Mouse (Mus musculus): ENCODE measurements around the gene Gpd1. TPM values are rescaled to one million over a fixed set of nuclear protein-coding genes. Genes with fewer than 3 reads are reported as not detected.
"Not testable (repeated sequence)": the region's sequence is repeated elsewhere in the genome, so short reads cannot be mapped to it uniquely, and the experiment has no call there.

The Gpd1 gene
- total and polyA plus RNA-seq, 2 experiments from 2014 or later, result 3.9 to 6.0 TPM

- Histone ChIP-seq H3K4me1 (ENCODE audit: insufficient read depth) (no peaks in the 10 kb centered on the region), H3K9me3 (ENCODE audit: low read length) (no peaks in the 10 kb centered on the region), H3K36me3 (ENCODE audit: insufficient read depth) (peaks cover 21% of the 10 kb centered on the region), H3K9ac (no peak overlapping the region), H3K27ac (ENCODE audit: low read depth, low read length) (no peak overlapping the region), H3K4me2 (ENCODE audit: low read depth) (no peak overlapping the region), H3K4me3 (ENCODE audit: low read depth, low read length) (no peak overlapping the region), H3K27me3 (ENCODE audit: insufficient read depth, low read length) (no peaks in the 10 kb centered on the region)
- ATAC-seq, result peak; percentile 73
- WGBS, result 8% methylated on average over 4 of the region's 4 CpGs
- TF ChIP-seq CTCF (IDR thresholded peaks at IDR 0.05; ENCODE audit: low read depth), result peak; percentile 95
- peak; percentile 74 for DNase-seq
Observed at GRCm38 (mm10) chr15:99688712-99689111, 28.6 kb upstream of the Gpd1 start.

GRCm38 (mm10) chr15:99690924-99691323 is 26.4 kb upstream of the Gpd1 start:
- DNase-seq, result no peak
- Histone ChIP-seq H3K27me3 (ENCODE audit: insufficient read depth, low read length) (no peaks in the 10 kb centered on the region), H3K4me3 (ENCODE audit: low read depth, low read length) (no peak overlapping the region), H3K4me1 (ENCODE audit: insufficient read depth) (no peaks in the 10 kb centered on the region), H3K36me3 (ENCODE audit: insufficient read depth) (peaks cover 12% of the 10 kb centered on the region), H3K27ac (ENCODE audit: low read depth, low read length) (no peak overlapping the region), H3K4me2 (ENCODE audit: low read depth) (no peak overlapping the region), H3K9ac (no peak overlapping the region), H3K9me3 (ENCODE audit: low read length) (no peaks in the 10 kb centered on the region)
- WGBS, result 25% methylated on average over 4 of the region's 4 CpGs
- TF ChIP-seq CTCF (IDR thresholded peaks at IDR 0.05; ENCODE audit: low read depth), result no peak
- no peak for ATAC-seq

GRCm38 (mm10) chr15:99691976-99692375 is 25.3 kb upstream of the Gpd1 start:
- no peak for DNase-seq
- Histone ChIP-seq H3K9ac (no peak overlapping the region), H3K9me3 (ENCODE audit: low read length) (no peaks in the 10 kb centered on the region), H3K27ac (ENCODE audit: low read depth, low read length) (no peak overlapping the region), H3K4me1 (ENCODE audit: insufficient read depth) (no peaks in the 10 kb centered on the region), H3K36me3 (ENCODE audit: insufficient read depth) (peaks cover 22% of the 10 kb centered on the region), H3K4me3 (ENCODE audit: low read depth, low read length) (no peak overlapping the region), H3K27me3 (ENCODE audit: insufficient read depth, low read length) (no peaks in the 10 kb centered on the region), H3K4me2 (ENCODE audit: low read depth) (no peak overlapping the region)
- TF ChIP-seq CTCF (IDR thresholded peaks at IDR 0.05; ENCODE audit: low read depth), result no peak
- 57% methylated on average over 9 of the region's 9 CpGs for WGBS
- peak; percentile 45; the same call in 1 of the 2 replicates for ATAC-seq

GRCm38 (mm10) chr15:99697309-99697708 is 20.0 kb upstream of the Gpd1 start:
- 41% methylated on average over 2 of the region's 2 CpGs for WGBS
- no peaks in the 10 kb centered on the region for H3K4me1 ChIP-seq (ENCODE audit: insufficient read depth)
- H3K27ac ChIP-seq (ENCODE audit: low read depth, low read length), result no peak overlapping the region
- no peaks in the 10 kb centered on the region for H3K27me3 ChIP-seq (ENCODE audit: insufficient read depth, low read length)
- H3K36me3 ChIP-seq (ENCODE audit: insufficient read depth), result peaks cover 41% of the 10 kb centered on the region
- no peak overlapping the region for H3K4me3 ChIP-seq (ENCODE audit: low read depth, low read length)
- DNase-seq (no peak), ATAC-seq (no peak)
- no peaks in the 10 kb centered on the region for H3K9me3 ChIP-seq (ENCODE audit: low read length)
- H3K4me2 ChIP-seq (ENCODE audit: low read depth), result no peak overlapping the region
- no peak overlapping the region for H3K9ac ChIP-seq
- no peak for TF ChIP-seq CTCF (IDR thresholded peaks at IDR 0.05; ENCODE audit: low read depth)

- H3K4me2 ChIP-seq (ENCODE audit: low read depth), result no peak overlapping the region
- no peaks in the 10 kb centered on the region for H3K27me3 ChIP-seq (ENCODE audit: insufficient read depth, low read length)
- H3K27ac ChIP-seq (ENCODE audit: low read depth, low read length), result no peak overlapping the region
- H3K9ac ChIP-seq, result no peak overlapping the region
- H3K4me1 ChIP-seq (ENCODE audit: insufficient read depth), result 0 out of 2 replicates have a peak, but pooled peaks cover 8% of the 10 kb centered on the region
- peaks cover 43% of the 10 kb centered on the region for H3K36me3 ChIP-seq (ENCODE audit: insufficient read depth)
- 40% methylated on average over 20 of the region's 20 CpGs for WGBS
- DNase-seq (no peak), ATAC-seq (no peak)
- no peak for TF ChIP-seq CTCF (IDR thresholded peaks at IDR 0.05; ENCODE audit: low read depth)
- H3K9me3 ChIP-seq (ENCODE audit: low read length), result no peaks in the 10 kb centered on the region
- H3K4me3 ChIP-seq (ENCODE audit: low read depth, low read length), result no peak overlapping the region
Observed at GRCm38 (mm10) chr15:99698533-99699085, 18.7 kb upstream of the Gpd1 start.

- H3K27me3 ChIP-seq (ENCODE audit: insufficient read depth, low read length), result no peaks in the 10 kb centered on the region
- ATAC-seq, result no peak
- 87% methylated on average over 10 of the region's 10 CpGs for WGBS
Observed at GRCm38 (mm10) chr15:99699715-99700114, 17.6 kb upstream of the Gpd1 start.

GRCm38 (mm10) chr15:99700219-99701106 is 16.9 kb upstream of the Gpd1 start:
- no peak for ATAC-seq
- TF ChIP-seq CTCF (IDR thresholded peaks at IDR 0.05; ENCODE audit: low read depth), result no peak
- Histone ChIP-seq H3K27ac (ENCODE audit: low read depth, low read length) (0 out of 2 replicates have a peak overlapping the region, but pooled peaks have one; percentile 98), H3K4me3 (ENCODE audit: low read depth, low read length) (no peak overlapping the region), H3K27me3 (ENCODE audit: insufficient read depth, low read length) (no peaks in the 10 kb centered on the region), H3K36me3 (ENCODE audit: insufficient read depth) (peaks cover 51% of the 10 kb centered on the region), H3K4me1 (ENCODE audit: insufficient read depth) (peaks cover 20% of the 10 kb centered on the region), H3K9ac (no peak overlapping the region), H3K9me3 (ENCODE audit: low read length) (no peaks in the 10 kb centered on the region), H3K4me2 (ENCODE audit: low read depth) (no peak overlapping the region)
- no peak for DNase-seq
- WGBS, result 90% methylated on average over 18 of the region's 18 CpGs

More at GRCm38 (mm10) chr15:99699715-99700114, 17.6 kb upstream of the Gpd1 start:
- H3K4me3 ChIP-seq (ENCODE audit: low read depth, low read length), result no peak overlapping the region
- H3K27ac ChIP-seq (ENCODE audit: low read depth, low read length), result no peak overlapping the region
- DNase-seq, result no peak
- H3K4me2 ChIP-seq (ENCODE audit: low read depth), result no peak overlapping the region
- H3K9ac ChIP-seq, result no peak overlapping the region
- H3K36me3 ChIP-seq (ENCODE audit: insufficient read depth), result peaks cover 50% of the 10 kb centered on the region
- no peak for TF ChIP-seq CTCF (IDR thresholded peaks at IDR 0.05; ENCODE audit: low read depth)
- H3K9me3 ChIP-seq (ENCODE audit: low read length), result no peaks in the 10 kb centered on the region
- H3K4me1 ChIP-seq (ENCODE audit: insufficient read depth), result peaks cover 17% of the 10 kb centered on the region

GRCm38 (mm10) chr15:99701640-99701998 is 15.7 kb upstream of the Gpd1 start:
- 44% methylated on average over 16 of the region's 16 CpGs for WGBS
- peaks cover 20% of the 10 kb centered on the region for H3K4me1 ChIP-seq (ENCODE audit: insufficient read depth)
- peak overlapping the region; percentile 97 for H3K4me3 ChIP-seq (ENCODE audit: low read depth, low read length)
- peak overlapping the region; percentile 83 for H3K4me2 ChIP-seq (ENCODE audit: low read depth)
- H3K27me3 ChIP-seq (ENCODE audit: insufficient read depth, low read length); DNase-seq; ATAC-seq; H3K9me3 ChIP-seq (ENCODE audit: low read length): not testable (repeated sequence)
- H3K36me3 ChIP-seq (ENCODE audit: insufficient read depth), result peaks cover 47% of the 10 kb centered on the region
- H3K27ac ChIP-seq (ENCODE audit: low read depth, low read length), result peak overlapping the region; percentile 98
- peak overlapping the region; percentile 97 for H3K9ac ChIP-seq
